Mouse (Mus musculus): ENCODE results near the gene Lars2.

GRCm38 (mm10) chr9:123335044-123335670 lies 31.6 kb upstream of the Lars2 start:
- no peak for TF ChIP-seq MAFK (IDR thresholded peaks at IDR 0.05; ENCODE audit: insufficient read depth, low read depth, low read length)
- no peak for TF ChIP-seq ZNF384 (IDR thresholded peaks at IDR 0.05; ENCODE audit: low read depth, low read length)
- no peak for TF ChIP-seq HCFC1 (IDR thresholded peaks at IDR 0.05; ENCODE audit: borderline replicate concordance, insufficient read depth, low read length)
- no peak for TF ChIP-seq ZC3H11A (IDR thresholded peaks at IDR 0.05; ENCODE audit: borderline replicate concordance, low read depth, low read length)
- no peak for TF ChIP-seq CHD2 (IDR thresholded peaks at IDR 0.05; ENCODE audit: low read depth, low read length)
